Mouse (Mus musculus) urinary bladder, adult 2 months (tissue): ENCODE results near the gene Daam1. TPM values are rescaled to one million over a fixed set of nuclear protein-coding genes. Genes with fewer than 3 reads are reported as not detected.

ENCODE experiments used
- DNase-seq: peaks from one replicate; pipeline ENCODE4 v3.0.0; 2022; ENCODE audit warnings: low spot score
- polyA plus RNA-seq: library from polyadenylated mRNA; depleted of rRNA; stranded (reverse); fragments of >200 nt; gene quantifications from 2 replicates; pipeline ENCODE4 v1.2.3, GENCODE M21; 2012

Daam1 gene
- polyA plus RNA-seq, 1 experiment: 17.8 TPM

GRCm38 (mm10) chr12:71969941-71970629 is 139.2 kb downstream of the Daam1 start:
- DNase-seq: no peak

- no peak for DNase-seq
Observed at GRCm38 (mm10) chr12:71970791-71971654, 140.1 kb downstream of the Daam1 start.

DNA sequence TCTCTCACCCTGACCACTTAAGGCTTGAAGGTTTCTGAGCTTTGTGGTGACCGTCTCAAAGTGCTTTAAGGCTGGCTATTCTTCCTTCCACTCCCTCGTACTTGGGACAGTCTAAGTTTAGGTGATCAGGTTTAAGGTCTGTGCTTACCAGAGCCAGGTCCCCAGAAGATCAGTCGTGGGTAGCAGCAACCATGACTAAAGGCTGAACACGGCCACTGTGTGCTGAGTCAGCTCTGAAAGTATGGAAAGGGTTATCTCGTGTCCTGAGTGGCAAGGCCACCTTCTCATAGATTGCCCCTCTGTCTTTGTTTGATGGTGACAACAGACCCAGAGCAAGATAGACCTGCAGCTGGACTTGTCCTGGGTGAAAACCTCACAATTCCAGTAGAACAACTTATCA is 141.2 kb downstream of the Daam1 start:
- DNase-seq: no peak

GRCm38 (mm10) chr12:71972619-71973266 is 141.9 kb downstream of the Daam1 start:
- no peak for DNase-seq

- no peak for DNase-seq
Observed at GRCm38 (mm10) chr12:71973577-71973976, 142.7 kb downstream of the Daam1 start.

- DNase-seq: no peak
Observed at GRCm38 (mm10) chr12:71975626-71976025, 144.7 kb downstream of the Daam1 start.

- DNase-seq: no peak
Observed at GRCm38 (mm10) chr12:71976361-71976960, 145.6 kb downstream of the Daam1 start.

DNA sequence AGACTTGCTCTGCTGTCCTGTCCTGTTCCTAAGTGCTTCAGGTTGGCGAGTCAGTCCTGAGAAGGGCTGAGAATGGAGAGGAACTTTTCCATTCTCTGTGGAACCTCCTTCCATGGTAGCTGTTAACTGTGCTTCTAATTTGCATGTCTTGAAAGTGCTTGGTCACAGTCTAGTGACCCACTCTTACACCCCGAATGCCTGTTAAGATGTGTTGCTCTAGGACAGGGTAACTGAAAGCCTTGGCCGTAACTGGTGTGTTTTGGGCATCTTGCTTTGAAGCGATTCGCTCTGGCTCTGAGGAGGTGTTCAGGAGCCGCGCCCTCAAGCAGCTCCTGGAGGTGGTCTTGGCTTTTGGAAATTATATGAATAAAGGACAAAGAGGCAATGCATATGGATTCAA is 146.5 kb downstream of the Daam1 start:
- no peak for DNase-seq

GRCm38 (mm10) chr12:71978513-71979352 is 147.9 kb downstream of the Daam1 start:
- DNase-seq: no peak

- DNase-seq: no peak
Observed at GRCm38 (mm10) chr12:71980166-71980565, 149.3 kb downstream of the Daam1 start.

- no peak for DNase-seq
Observed at GRCm38 (mm10) chr12:71980746-71981145, 149.9 kb downstream of the Daam1 start.

- DNase-seq: no peak
Observed at GRCm38 (mm10) chr12:71981250-71981649, 150.4 kb downstream of the Daam1 start.

DNA sequence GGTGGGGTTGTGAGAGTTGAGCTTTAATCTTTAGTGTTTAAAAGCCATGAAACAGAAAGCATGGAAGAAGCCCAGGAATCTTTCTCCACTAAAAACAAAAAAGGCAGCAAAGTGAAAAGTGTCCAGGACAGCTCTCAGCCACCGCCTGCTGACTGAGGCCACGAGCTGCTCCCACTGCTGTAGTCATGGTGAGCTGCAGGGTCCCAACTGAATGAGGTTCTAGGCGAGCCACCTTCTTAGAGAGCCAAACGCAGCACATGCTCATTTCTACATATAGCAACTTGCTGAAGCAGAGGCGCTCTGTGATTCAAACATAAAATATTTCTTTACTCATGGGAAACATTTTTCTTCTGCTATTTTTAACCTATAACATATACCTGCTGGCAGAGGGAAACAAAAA is 150.9 kb downstream of the Daam1 start:
- no peak for DNase-seq

GRCm38 (mm10) chr12:71983102-71983715 is 152.3 kb downstream of the Daam1 start:
- DNase-seq: no peak

DNA sequence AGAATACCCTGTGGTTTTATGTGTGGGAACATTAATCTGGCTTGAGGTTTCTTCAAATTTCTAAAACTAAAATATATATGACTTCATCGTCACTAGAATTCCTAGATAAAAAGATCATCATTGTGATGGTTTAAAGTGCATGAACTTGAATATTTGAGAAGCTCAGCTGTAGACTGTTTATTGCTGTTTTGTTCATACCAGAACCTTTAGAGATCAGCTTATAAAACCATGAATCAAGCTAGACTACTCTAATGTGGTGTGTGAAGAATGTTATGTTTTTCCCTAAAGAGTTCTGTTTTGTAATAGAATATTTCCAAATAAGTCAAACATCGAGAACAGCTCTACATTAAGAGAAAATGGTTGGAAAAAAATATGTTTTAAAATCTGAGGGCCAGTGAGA is 156.3 kb downstream of the Daam1 start:
- no peak for DNase-seq

- DNase-seq: no peak
Observed at GRCm38 (mm10) chr12:71987885-71988284, 157.0 kb downstream of the Daam1 start.

DNA sequence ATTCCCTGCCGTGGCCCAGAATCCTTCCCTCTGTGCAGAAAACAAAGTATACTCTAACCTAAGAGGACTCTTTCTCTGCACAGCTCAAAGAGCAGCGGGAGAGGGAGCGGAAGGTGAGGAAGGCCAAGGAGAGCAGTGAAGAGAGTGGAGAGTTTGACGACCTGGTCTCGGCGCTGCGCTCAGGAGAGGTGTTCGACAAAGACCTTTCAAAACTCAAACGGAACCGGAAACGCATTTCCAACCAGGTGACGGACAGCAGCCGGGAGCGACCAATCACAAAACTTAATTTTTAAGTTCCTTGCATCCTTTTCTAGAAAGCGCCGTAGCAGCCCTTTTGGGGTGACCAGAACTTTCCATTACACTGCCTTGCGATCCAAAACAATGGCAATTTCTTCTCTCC is 158.7 kb downstream of the Daam1 start:
- no peak for DNase-seq

DNA sequence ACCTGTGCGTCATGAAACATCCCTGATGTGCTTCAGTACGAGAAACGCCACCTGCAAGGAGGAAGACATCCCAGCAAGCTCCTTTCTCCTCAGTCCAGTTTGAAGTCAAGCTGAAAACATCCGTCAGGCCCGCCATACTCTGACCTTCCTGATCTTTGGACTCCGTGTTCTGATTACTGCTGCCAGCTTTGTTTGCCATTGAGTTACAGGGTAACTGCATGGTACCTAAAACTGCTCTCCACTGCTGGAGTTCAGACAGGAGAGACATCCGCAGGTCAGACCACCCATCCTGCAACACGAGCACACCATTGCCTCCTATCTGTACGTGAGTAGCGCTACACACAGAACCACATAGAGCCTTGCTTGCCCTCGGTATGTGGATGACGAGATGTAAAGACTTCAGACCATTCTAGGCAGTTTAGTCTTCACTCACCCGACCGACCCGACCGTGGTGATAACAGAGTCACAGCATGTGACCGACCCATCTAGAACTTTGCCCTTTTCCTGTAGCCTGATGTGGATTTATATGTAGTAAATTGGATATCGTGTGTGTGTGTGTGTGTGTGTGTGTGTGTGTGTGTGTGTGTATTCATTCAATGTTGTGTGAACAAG is 161.8 kb downstream of the Daam1 start:
- no peak for DNase-seq

DNA sequence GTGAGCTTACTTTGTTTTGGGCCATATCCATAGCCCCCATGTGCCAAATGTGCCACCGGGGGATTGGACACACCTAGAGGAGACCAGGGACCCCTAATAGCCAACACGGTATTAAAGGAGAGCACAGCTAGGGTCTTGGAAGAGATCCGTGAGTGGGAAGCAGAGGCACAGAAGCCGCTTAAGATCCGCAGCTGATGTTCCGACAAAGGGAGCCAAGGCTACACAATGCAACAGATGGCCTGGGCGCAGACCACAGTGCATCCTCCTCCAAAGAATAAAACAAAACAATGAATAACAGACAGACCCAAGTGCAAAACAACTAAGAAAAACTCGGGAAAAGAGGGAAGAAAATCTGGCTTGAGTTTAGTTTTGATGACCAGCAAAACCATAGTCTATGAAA is 165.0 kb downstream of the Daam1 start:
- no peak for DNase-seq

GRCm38 (mm10) chr12:71996920-71997319 is 166.0 kb downstream of the Daam1 start:
- no peak for DNase-seq
